Mouse (Mus musculus) forebrain, embryonic 14.5 days (tissue): Measurements from ENCODE around the gene Asb15. TPM values are rescaled to one million over a fixed set of nuclear protein-coding genes. Genes with fewer than 3 reads are reported as not detected.

Experiments
- ATAC-seq: fragments of 200-750 bp; cut with Nextera tagmentation; 2 replicates; pipeline ENCODE4 v1.8.0; 2017; ENCODE audit warnings: mild to moderate bottlenecking, moderate library complexity
- DNase-seq: peaks from one replicate; pipeline ENCODE4 v3.0.0-alpha.2; 2015; ENCODE audit warnings: low spot score
- H3K27ac ChIP-seq: fragments of 300-500 bp; sonication (generic); 2 replicates; pipeline ENCODE4 v1.5.1; 2014; ENCODE audit warnings: low read depth, mild to moderate bottlenecking, control low read depth, low read length, moderate library complexity
- H3K27me3 ChIP-seq: fragments of 300-500 bp; sonication (generic); replicated peaks from 2 replicates; pipeline ENCODE4 v1.6.1; 2014; ENCODE audit warnings: low read length, control low read depth, mixed read lengths; ENCODE audit not compliant: control insufficient read depth, insufficient read depth
- H3K36me3 ChIP-seq: fragments of 300-500 bp; sonication (generic); 2 replicates; pipeline ENCODE4 v1.6.1; 2014; ENCODE audit warnings: low read length, control low read depth; ENCODE audit not compliant: control insufficient read depth, insufficient read depth
- H3K4me1 ChIP-seq: fragments of 300-500 bp; sonication (generic); 2 replicates; pipeline ENCODE4 v1.6.1; 2014; ENCODE audit warnings: antibody characterized with exemption, low read length, control low read depth; ENCODE audit not compliant: control insufficient read depth, insufficient read depth
- H3K4me2 ChIP-seq: fragments of 300-500 bp; sonication (generic); 2 replicates; pipeline ENCODE4 v1.6.1; 2014; ENCODE audit warnings: mild to moderate bottlenecking, control low read depth, low read length
- H3K4me3 ChIP-seq: fragments of 300-500 bp; sonication (generic); 2 replicates; pipeline ENCODE4 v1.5.1; 2014; ENCODE audit warnings: low read depth, low read length, control low read depth
- H3K9ac ChIP-seq: fragments of 300-500 bp; sonication (generic); 2 replicates; pipeline ENCODE4 v1.6.1; 2014; ENCODE audit warnings: mild to moderate bottlenecking, low read length, control low read depth, moderate library complexity
- H3K9me3 ChIP-seq: fragments of 300-500 bp; sonication (generic); replicated peaks from 2 replicates; pipeline ENCODE4 v1.6.1; 2016; ENCODE audit warnings: low read length, control low read depth, mixed read lengths; ENCODE audit not compliant: control insufficient read depth
- WGBS: fragments of 180-500 bp; shearing (Covaris S2); extraction: QIAGEN DNeasy Blood & Tissue Kit; methylation state at CpG from one replicate; pipeline ENCODE4 v1.1.7; 2014; 5-methylcytosine and 5-hydroxymethylcytosine counted together
- polyA plus RNA-seq: library from polyadenylated mRNA; unstranded; fragments of >200 nt; fragmentation: Nextera tagmentation; extraction: Ambion mirVana; gene quantifications from 2 replicates; pipeline ENCODE4 v1.2.1, GENCODE M21; 2014

Asb15 gene
- polyA plus RNA-seq, 1 experiment from 2014 or later = not detected

DNA sequence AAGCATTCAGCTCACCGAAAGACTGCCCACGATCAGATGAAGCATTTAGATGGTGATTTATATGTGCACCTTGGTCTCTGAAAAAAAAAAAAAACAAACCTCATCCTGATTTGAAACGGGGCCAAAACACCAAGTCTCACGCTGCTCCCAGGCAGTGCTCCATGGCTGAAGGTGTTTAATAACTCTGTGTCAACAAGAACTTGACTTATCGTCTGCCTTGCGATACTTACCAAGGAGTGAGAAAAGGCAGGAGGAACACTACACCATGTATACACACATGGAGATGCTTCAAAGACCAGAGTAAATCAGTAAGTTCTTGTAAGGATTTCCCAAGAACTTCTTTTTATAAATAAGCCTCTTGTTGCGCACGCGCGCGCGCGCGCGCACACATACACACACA lies 79.6 kb downstream of the Asb15 start:
- no peak for ATAC-seq
- H3K4me2 ChIP-seq = no peak overlapping the region
- H3K4me3 ChIP-seq = no peak overlapping the region
- DNase-seq = no peak
- H3K27ac ChIP-seq = no peak overlapping the region
- no peaks in the 10 kb centered on the region for H3K36me3 ChIP-seq
- whole genome bisulfite sequencing = 91% methylated on average over 15 of the region's 15 CpGs
- H3K9me3 ChIP-seq = no peaks in the 10 kb centered on the region
- H3K4me1 ChIP-seq = no peaks in the 10 kb centered on the region
- H3K9ac ChIP-seq = no peak overlapping the region
- no peaks in the 10 kb centered on the region for H3K27me3 ChIP-seq

DNA sequence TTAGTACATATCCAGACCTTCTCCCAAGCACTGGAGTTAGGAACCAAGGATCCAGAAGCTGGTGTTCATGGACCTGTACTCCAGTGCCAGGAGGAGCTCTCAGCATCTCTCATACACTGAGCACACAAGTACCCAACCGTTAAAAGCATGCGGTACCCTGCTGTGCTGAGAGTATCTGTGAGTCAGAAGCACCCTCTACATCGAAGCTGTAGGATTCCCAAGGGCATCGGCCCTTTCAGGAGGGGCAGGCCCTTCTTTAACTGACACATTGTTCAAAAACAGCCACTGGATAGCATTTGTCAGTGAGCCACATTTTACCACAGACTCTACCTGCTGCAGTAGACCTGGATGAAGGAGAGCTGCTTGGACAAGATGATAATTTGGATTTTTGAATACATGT lies 80.2 kb downstream of the Asb15 start:
- no peak for ATAC-seq
- H3K4me3 ChIP-seq = no peak overlapping the region
- H3K9ac ChIP-seq = no peak overlapping the region
- H3K27ac ChIP-seq = no peak overlapping the region
- no peaks in the 10 kb centered on the region for H3K4me1 ChIP-seq
- 0 out of 2 replicates have a peak, but pooled peaks cover under 1% of the 10 kb centered on the region for H3K36me3 ChIP-seq
- no peaks in the 10 kb centered on the region for H3K27me3 ChIP-seq
- WGBS = 85% methylated on average over 4 of the region's 4 CpGs
- no peak overlapping the region for H3K4me2 ChIP-seq
- H3K9me3 ChIP-seq = no peaks in the 10 kb centered on the region
- DNase-seq = no peak

DNA sequence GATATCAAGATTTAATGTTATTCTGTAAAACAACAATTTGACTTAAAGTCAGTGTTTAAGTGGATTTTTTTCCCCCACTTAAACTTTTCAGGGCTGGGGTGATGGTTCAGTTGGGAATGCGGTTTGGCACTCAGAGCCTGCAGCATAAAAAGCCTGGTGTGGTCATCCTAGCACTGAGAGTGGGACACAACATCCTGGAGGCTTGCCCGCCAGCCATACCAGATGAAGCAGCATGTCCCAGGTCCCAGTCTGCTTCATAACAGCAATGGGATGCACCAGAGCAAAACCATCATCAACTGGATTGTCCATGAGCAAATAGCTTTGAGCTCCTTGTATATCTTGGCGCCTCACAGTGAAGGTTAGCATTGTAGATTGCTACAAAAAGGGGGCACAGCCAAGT lies 80.7 kb downstream of the Asb15 start:
- Histone ChIP-seq H3K9me3 (no peaks in the 10 kb centered on the region), H3K9ac (no peak overlapping the region), H3K4me3 (no peak overlapping the region), H3K27me3 (no peaks in the 10 kb centered on the region), H3K4me1 (no peaks in the 10 kb centered on the region), H3K27ac (no peak overlapping the region), H3K36me3 (0 out of 2 replicates have a peak, but pooled peaks cover 5% of the 10 kb centered on the region), H3K4me2 (no peak overlapping the region)
- WGBS = 87% methylated on average over 3 of the region's 3 CpGs
- DNase-seq = no peak
- ATAC-seq = no peak

DNA sequence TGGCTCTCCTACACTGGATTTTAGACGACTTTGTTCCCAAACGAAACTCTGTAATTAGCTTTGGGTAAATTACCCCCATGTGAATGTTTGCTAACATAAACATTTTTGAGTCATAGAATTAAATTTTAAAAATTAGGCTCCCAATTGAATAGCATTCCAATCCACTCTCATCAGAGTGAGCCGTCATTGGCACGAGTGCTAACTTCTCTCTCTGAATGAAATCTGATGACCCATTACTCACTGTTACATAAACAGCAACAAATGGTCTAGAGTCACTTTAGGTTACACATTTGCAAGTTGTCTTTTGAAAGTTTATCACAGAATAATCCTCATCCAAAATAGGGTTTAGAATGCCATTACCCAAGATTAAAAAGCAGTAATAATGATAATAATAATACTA lies 81.6 kb downstream of the Asb15 start:
- no peak for ATAC-seq
- Histone ChIP-seq H3K27me3 (no peaks in the 10 kb centered on the region), H3K4me3 (no peak overlapping the region)

DNA sequence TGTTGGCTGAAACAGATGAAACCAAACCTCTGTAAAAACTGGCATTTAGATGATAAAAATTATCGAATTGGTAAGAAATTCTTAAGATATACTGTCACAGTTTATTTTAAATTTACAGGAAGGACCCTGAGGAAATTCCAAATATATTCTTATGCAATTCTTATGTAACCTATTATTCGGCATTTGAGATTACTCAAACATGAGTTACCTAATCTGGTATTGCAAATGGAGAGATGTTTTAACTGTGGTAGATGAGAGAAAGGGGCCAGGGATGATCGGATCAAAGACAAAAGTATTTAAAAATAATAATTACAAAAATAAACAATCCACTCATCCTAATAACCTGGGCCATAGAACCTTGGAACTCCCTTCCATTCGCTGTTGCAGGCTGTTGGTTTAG lies 82.4 kb downstream of the Asb15 start:
- H3K27me3 ChIP-seq = no peaks in the 10 kb centered on the region
- no peaks in the 10 kb centered on the region for H3K9me3 ChIP-seq
- DNase-seq (no peak), ATAC-seq (no peak)
- no peaks in the 10 kb centered on the region for H3K4me1 ChIP-seq
- H3K4me3 ChIP-seq = no peak overlapping the region
- WGBS = 91% methylated on average over 4 of the region's 4 CpGs
- H3K27ac ChIP-seq = no peak overlapping the region
- H3K36me3 ChIP-seq = peaks cover 14% of the 10 kb centered on the region
- H3K4me2 ChIP-seq = no peak overlapping the region
- H3K9ac ChIP-seq = no peak overlapping the region

More for the DNA sequence above, 81.6 kb downstream of the Asb15 start:
- DNase-seq = no peak
- H3K4me2 ChIP-seq = no peak overlapping the region
- no peaks in the 10 kb centered on the region for H3K9me3 ChIP-seq
- H3K9ac ChIP-seq = no peak overlapping the region
- WGBS = 78% methylated on average over 4 of the region's 4 CpGs
- H3K27ac ChIP-seq = no peak overlapping the region
- H3K36me3 ChIP-seq = peaks cover 7% of the 10 kb centered on the region; the same call in 1 of the 2 replicates
- H3K4me1 ChIP-seq = no peaks in the 10 kb centered on the region

DNA sequence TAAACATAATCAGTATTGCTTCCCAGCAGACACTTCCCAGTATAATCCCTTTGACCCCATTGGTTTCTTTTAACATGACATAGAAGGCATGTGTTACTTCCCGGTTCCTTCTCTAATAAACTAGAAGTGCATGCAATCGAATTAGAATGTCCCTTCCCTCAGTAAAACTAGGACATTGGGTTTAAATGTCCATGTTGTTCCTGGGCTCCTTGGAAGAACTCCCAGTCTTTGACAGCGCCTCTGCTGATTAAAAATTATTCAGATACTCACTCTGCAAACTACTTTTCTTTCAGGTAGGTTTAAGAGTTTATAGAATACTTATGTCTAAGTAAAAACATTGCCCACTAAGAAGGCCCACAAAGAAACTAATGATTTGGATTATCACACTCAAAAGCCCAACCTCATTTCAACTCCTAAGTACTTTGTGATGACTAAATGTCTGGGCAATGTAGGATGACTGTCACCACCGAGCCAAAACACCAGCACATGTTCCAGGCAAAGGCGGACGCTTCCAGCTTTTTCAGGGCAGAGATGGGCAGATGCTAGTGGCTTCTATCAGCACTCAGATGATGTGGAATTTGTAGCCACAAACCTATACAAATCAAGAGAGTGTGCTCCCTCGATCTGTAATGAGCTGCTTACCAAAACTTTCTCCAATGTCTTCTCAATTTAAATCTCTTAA lies 84.3 kb downstream of the Asb15 start:
- Histone ChIP-seq H3K9me3 (no peaks in the 10 kb centered on the region), H3K4me2 (no peak overlapping the region), H3K4me3 (no peak overlapping the region), H3K27me3 (no peaks in the 10 kb centered on the region), H3K9ac (no peak overlapping the region), H3K27ac (no peak overlapping the region), H3K4me1 (no peaks in the 10 kb centered on the region), H3K36me3 (peaks cover 26% of the 10 kb centered on the region)
- DNase-seq (no peak), ATAC-seq (no peak)
- 93% methylated on average over 7 of the region's 7 CpGs for WGBS

DNA sequence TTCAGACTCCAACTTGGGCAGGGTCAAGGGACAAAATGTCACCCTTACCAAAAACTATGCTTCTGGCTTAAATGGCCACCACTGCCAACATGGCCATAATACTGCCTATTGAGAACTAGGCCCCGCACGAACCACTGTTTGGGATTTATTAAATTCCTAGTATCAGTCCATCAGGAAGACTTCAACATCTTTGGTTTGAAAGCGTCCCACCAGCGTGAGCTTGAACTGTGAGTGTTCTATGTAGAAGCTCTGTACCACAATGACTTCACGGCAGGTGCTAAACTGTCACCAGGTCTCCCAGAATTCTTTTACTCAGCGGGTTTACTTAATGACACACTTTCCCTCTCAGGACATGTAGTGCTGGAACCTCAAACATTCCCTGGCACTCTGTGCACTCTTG lies 85.4 kb downstream of the Asb15 start:
- ATAC-seq (no peak), DNase-seq (no peak)
- Histone ChIP-seq H3K36me3 (peaks cover 36% of the 10 kb centered on the region), H3K9ac (no peak overlapping the region), H3K9me3 (no peaks in the 10 kb centered on the region), H3K27me3 (no peaks in the 10 kb centered on the region), H3K4me2 (no peak overlapping the region), H3K27ac (no peak overlapping the region), H3K4me1 (no peaks in the 10 kb centered on the region), H3K4me3 (no peak overlapping the region)
- WGBS = 94% methylated on average over 6 of the region's 6 CpGs

DNA sequence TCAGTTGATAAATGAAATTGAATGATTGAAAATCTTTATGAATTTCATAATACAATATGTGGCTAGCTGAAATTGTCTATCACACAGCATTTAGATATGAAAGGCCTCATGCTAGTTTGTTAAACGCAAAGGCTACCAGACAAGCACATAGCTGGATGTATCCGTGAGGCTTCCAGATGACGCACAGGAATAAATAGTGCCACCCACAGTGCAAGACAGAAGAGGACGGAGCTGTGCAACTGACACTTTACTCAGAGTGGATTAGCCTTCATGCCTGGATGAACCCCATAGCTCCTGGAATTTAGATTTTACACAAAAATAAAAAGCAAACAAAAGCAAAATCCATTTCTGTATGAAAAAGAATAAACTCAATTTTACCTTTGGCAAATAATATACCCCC lies 86.0 kb downstream of the Asb15 start:
- no peak overlapping the region for H3K4me3 ChIP-seq
- no peak overlapping the region for H3K4me2 ChIP-seq
- peaks cover 37% of the 10 kb centered on the region for H3K36me3 ChIP-seq
- no peak overlapping the region for H3K9ac ChIP-seq
- ATAC-seq (no peak), DNase-seq (no peak)
- no peak overlapping the region for H3K27ac ChIP-seq
- no peaks in the 10 kb centered on the region for H3K9me3 ChIP-seq
- 29% methylated on average over 4 of the region's 4 CpGs for WGBS
- no peaks in the 10 kb centered on the region for H3K27me3 ChIP-seq
- H3K4me1 ChIP-seq = no peaks in the 10 kb centered on the region

DNA sequence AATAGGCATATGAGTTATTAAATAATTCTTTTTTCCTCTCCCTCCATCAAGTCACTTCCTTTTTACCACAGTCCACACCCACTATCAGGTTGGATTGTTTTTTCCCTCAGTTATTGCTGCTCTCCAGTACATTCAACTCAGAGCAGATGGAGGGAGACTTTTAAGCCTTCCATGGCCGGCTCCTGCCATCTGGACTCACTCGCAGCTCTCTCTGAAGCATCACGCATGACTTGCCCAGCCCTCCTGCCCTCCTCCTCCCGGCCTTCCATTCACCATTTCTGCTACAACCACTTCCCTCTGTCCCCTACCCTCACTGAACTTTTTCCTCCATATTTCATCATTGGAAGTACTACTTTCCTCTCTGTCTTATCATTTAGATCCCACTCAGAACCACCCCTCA lies 88.8 kb downstream of the Asb15 start:
- Histone ChIP-seq H3K9me3 (no peaks in the 10 kb centered on the region), H3K36me3 (peaks cover 44% of the 10 kb centered on the region), H3K9ac (no peak overlapping the region), H3K4me2 (no peak overlapping the region), H3K4me3 (no peak overlapping the region), H3K4me1 (no peaks in the 10 kb centered on the region), H3K27me3 (no peaks in the 10 kb centered on the region), H3K27ac (no peak overlapping the region)
- ATAC-seq = no peak
- WGBS = 78% methylated on average over 4 of the region's 4 CpGs
- DNase-seq = no peak
